Mouse (Mus musculus) heart, postnatal 0 days (tissue): ENCODE results near the gene Fam120b.

Experiments used
- CTCF ChIP-seq: IDR thresholded peaks from 2 replicates; pipeline ENCODE4 v1.5.1; 2016; ENCODE audit warnings: antibody characterized with exemption, control low read depth, low read depth
- EP300 ChIP-seq: IDR thresholded peaks from 2 replicates; pipeline ENCODE4 v1.6.1; 2016; ENCODE audit warnings: antibody characterized with exemption, low read depth

GRCm38 (mm10) chr17:15381092-15381860, 14.7 kb upstream of the Fam120b start:
- TF ChIP-seq CTCF (no peak), EP300 (no peak)
